Mouse (Mus musculus): ENCODE measurements around the gene Rassf6. TPM values are rescaled to one million over a fixed set of nuclear protein-coding genes. Genes with fewer than 3 reads are reported as not detected.
A peak's percentile ranks its signal among the peaks of the same experiment; 100 is the strongest.
"Not testable (repeated sequence)": the region's sequence is repeated elsewhere in the genome, so short reads cannot be mapped to it uniquely, and the experiment has no call there.

Gene Rassf6
- total RNA-seq, 2 experiments from 2014 or later: 0.38 TPM; not detected in 1

GRCm38 (mm10) chr5:90628011-90628410 is 12.4 kb downstream of the Rassf6 start:
- intact Hi-C loops (cut with DNase I): no loop called here
- no peak for DNase-seq

GRCm38 (mm10) chr5:90627423-90627822 is 13.0 kb downstream of the Rassf6 start:
- no peak for DNase-seq
- intact Hi-C loops (cut with DNase I): no loop called here

DNA sequence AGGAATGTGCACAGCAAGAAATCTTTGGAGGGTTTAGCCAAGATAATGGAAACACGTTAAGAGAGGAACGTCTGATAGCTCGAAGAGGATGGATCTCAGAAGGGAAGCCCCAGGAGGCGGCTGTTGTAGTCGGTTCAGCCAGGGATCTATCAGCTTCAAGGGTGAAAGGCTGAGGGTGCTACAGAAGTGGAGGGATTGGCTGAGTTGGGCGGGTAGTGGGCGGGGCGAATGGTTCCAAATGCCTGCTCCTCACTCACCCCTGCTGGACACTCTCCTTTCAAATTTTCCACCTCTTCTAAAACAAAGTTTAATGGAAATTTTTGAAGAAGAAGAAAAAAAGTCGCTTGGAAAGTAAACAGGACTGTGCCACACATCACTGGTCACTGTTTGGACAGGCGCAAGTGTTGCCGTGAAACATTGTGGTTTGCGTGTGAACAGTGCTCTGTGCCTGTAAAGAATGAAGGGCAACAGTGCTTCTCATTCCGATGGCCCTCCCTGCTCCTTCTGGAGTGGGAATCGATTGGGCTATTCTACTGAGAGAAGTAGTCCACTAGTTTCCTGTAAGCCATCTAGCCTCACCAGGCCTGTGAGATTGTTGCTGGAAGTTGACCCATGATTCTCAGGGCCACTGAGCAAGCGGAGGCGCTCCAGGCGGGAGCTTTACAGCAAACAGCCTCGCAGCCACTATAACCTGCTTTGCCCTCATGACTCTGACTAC is 15.6 kb downstream of the Rassf6 start:
- no peak for DNase-seq
- intact Hi-C loops (cut with DNase I): no loop called here

DNA sequence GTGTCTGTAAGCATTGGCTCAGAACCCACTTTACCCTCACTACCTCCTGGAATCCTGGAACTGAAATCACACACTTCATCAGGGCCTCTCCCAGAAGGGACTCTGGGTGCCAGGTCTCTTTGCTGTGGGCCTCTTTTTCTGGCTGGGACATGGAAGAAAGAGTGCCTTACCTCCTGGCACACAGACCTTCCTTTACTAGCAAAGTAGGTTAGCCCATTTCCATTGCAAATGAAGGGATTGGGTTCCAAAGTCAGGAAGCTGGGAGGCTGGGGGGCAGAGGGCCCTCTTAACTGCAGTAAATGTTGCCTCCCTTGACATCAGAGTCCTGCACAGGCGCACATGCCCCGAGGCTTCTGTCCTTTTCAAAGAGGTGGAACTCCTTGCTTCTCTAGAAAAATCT is 17.2 kb downstream of the Rassf6 start:
- DNase-seq: no peak
- intact Hi-C loops (cut with DNase I): no loop called here

GRCm38 (mm10) chr5:90621726-90622125 is 18.7 kb downstream of the Rassf6 start:
- intact Hi-C loops (cut with DNase I): no loop called here
- DNase-seq: no peak

DNA sequence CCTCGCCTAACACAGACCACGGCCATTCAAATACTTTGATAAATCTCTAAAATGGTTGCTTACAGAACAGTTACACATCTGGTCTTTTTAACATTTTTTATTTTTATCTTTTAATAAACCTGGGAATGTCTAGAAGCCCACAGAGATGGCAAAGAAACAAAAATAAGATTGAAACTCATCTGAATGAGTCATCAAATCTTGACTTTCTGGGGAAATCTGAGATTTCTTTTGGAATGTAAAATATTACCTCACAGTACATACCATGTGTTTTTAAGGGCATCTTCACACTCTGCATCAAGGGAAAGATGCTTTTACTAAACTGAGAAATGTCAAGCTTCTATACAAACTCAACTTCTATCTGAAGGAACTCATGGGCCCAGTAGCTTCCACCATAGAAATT is 19.1 kb downstream of the Rassf6 start:
- DNase-seq: no peak
- intact Hi-C loops (cut with DNase I): no loop called here

DNA sequence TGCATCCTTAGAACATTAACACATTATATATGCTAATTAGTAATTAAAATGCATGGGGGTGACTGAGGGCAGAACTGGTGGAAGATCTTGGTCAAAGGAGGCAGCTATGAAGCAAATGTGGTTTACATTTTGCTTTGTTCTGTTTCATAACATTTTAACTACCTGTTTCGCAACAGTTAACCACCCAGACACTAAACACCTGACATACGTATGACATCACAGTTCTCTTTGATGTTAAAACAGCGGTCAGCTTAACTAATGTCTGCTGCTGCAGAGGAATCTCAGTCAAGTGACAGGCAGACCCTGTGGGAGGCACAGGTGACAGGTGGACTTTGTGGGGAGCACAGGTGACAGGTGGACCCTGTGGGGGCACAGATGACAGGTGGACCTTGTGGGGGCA is 22.6 kb downstream of the Rassf6 start:
- DNase-seq: no peak
- intact Hi-C loops (cut with DNase I): no loop called here

DNA sequence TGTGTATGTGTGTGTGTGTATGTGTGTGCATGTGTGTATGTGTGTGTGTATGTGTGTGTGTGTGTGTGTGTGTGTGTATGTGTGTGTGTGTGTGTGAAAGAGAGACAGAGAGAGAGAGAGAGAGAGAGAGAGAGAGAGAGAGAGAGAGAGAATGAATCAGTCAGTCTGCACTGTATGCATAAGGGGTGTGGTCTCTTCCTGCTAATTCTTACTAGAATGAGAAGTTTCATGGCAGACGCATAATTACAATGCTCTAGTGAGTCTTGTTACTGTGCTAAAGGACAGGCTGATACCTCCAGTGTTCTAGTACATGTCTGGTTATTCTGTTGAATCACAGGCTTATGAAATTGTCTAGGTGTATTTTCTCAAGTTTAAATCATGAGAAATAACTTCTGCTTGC is 27.7 kb downstream of the Rassf6 start:
- intact Hi-C loops (cut with DNase I); DNase-seq: not testable (repeated sequence)

GRCm38 (mm10) chr5:90611996-90612611 is 28.4 kb downstream of the Rassf6 start:
- no peak for DNase-seq
- intact Hi-C loops (cut with DNase I): no loop called here

DNA sequence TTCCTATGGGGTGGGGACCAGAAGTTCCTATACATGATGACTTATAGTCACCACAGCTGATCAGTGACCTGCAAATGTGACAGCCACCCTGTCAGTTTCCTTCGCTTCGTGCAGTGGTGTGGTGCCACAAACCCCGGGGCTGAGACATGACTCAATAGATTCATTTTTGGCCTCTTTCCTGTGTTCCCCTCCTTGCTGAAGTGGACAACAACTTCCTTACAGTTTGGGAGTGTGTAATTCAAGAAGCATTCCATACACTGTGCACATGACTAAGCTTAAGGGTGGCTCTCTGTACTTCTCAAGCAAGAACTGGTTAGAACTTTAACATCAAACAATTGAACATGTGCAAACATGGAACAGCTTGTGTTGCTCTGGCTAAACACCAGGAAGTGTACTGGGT is 29.1 kb downstream of the Rassf6 start:
- no peak for DNase-seq
- intact Hi-C loops (cut with DNase I): no loop called here

- intact Hi-C loops (cut with DNase I): no loop called here
- DNase-seq: peak; percentile 15 to 22
Observed at GRCm38 (mm10) chr5:90608906-90609305, 31.6 kb downstream of the Rassf6 start.

- intact Hi-C loops (cut with DNase I): loop anchor here (5.0 kb wide), 2 partner anchors 264 to 304 kb away; no protein-coding TSS in a partner anchor
- DNase-seq: peak; percentile 25 to 31
Observed at GRCm38 (mm10) chr5:90603407-90603923, 37.0 kb downstream of the Rassf6 start.

- intact Hi-C loops (cut with DNase I): loop anchor here (2.0 to 5.0 kb wide), 3 partner anchors 51 to 306 kb away; no protein-coding TSS in a partner anchor
- peak; percentile 56 to 74 for DNase-seq
Observed at GRCm38 (mm10) chr5:90601469-90601868, 39.0 kb downstream of the Rassf6 start.

DNA sequence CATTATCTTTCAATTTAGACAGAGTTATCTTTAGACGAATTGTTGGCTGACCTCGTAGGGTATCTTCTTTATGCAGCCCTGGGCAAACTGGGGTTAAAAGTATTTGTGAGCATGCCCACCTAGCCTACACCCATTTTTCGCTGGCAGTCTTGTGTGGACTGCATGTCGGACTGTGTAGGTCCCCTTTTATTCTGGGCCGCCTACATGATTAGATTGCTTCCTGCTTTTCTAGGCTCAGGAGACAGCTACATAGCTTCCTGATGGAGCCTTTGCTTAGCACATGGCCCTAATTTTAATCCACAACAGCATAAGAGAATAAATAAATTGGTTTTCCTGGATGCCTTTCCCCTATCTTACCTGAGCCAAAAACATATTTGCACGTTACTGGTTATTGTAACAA is 44.3 kb downstream of the Rassf6 start:
- DNase-seq: no peak

GRCm38 (mm10) chr5:90594945-90595344 is 45.5 kb downstream of the Rassf6 start:
- DNase-seq: no peak
- intact Hi-C loops (cut with DNase I): no loop called here

More for the DNA sequence above, 44.3 kb downstream of the Rassf6 start:
- intact Hi-C loops (cut with DNase I): no loop called here

DNA sequence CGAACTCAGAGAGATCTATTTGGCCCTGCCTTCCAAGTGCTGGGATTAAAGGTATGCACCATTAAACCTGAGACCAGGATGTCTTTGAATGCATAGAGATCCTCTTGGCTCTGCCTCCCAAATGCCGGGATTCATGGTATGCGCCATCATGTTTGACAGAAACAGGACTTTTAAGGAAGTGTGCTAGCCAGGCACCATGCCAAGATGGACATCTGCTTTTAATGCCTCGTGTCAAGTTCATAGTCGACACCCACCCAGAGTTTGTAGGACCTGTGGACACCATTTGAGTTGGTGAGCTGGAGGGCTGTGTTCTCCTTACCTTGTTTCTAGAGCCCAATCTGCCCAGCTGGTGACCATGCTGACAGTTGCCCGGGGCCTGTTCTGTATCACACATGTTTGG is 48.5 kb downstream of the Rassf6 start:
- no peak for DNase-seq
- intact Hi-C loops (cut with DNase I): no loop called here

- DNase-seq: no peak
- intact Hi-C loops (cut with DNase I): no loop called here
Observed at GRCm38 (mm10) chr5:90590676-90591075, 49.8 kb downstream of the Rassf6 start.

DNA sequence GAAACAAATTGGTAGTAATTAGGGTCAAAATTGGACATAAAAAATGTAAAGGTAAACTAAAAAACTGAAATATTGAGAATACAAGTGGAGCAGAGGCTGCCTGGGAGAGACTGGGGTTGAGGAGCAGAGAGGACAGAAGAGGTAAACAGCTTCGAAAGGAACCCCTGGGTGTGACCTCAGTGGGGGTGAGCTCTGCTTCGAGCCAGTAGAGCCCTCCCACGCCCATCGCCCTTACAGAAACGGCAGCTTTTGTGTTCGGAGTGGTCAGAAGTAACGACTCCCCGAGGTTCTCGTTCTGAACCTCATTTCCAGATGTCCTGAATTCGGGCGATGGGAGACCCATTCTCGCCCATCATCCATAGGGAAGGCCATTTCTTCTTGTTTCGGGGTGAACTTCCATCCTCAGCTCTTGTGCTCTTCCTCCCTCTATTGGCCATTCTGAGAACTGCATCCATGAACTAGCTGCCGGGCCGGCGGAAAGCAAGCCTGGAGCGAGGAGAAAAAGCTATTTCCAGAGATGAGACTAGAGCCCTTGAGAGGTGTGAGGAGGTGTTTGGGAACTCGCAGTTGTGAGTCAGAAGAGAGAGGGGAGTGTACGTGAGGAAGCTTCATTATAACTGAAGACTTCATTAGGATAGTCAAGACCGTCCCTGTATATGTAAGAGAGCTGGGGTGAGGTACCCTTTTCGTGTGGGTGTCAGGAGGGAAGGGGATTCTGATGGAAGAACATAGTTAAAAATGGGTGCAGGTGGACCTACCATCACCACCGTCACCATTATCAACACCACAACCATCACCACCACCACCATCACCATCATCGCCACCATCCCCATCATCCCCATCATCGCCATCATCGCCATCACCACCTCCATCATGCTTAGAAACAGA is 51.5 kb downstream of the Rassf6 start:
- DNase-seq: peak; percentile 78 to 87
- intact Hi-C loops (cut with DNase I): loop anchor here (2.0 to 5.0 kb wide), 3 partner anchors 87 to 386 kb away; no protein-coding TSS in a partner anchor

- DNase-seq: no peak
- intact Hi-C loops (cut with DNase I): loop anchor here (2.0 to 5.0 kb wide), 3 partner anchors 86 to 385 kb away; no protein-coding TSS in a partner anchor
Observed at GRCm38 (mm10) chr5:90588104-90588503, 52.4 kb downstream of the Rassf6 start.

DNA sequence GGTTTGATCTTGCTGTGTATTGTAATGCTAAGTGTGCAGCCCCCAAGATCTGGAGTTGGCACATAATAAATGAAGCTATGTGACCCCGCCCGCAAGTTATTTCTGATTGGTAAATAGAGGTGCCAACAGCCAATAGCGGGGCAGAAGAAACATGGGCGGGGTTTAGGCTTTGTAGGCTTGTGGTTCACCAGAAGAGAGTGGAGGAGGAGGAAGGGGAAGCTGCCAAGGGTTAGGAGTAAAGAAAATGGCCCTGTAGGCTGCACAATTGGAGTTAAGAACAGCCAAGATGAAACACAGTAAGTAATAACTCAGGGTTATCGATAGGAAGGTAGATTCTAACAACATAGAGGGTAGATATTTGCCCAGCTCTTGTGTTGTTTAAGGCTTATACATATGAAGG is 53.9 kb downstream of the Rassf6 start:
- intact Hi-C loops (cut with DNase I): loop anchor here (5.0 kb wide), 2 partner anchors 84 to 179 kb away; no protein-coding TSS in a partner anchor
- DNase-seq: no peak

GRCm38 (mm10) chr5:90584799-90585198 is 55.7 kb downstream of the Rassf6 start:
- no peak for DNase-seq
- intact Hi-C loops (cut with DNase I): loop anchor here (5.0 kb wide), 2 partner anchors 82 to 177 kb away; no protein-coding TSS in a partner anchor

Data from heart, postnatal 10 days (tissue).